Mouse (Mus musculus): Measurements from ENCODE around the gene Cd200r1. TPM values are rescaled to one million over a fixed set of nuclear protein-coding genes. Genes with fewer than 3 reads are reported as not detected.
"Not testable (repeated sequence)": the region's sequence is repeated elsewhere in the genome, so short reads cannot be mapped to it uniquely, and the experiment has no call there.

The Cd200r1 gene
- polyA plus RNA-seq, 1 experiment from 2014 or later, result 1.7 TPM

DNA sequence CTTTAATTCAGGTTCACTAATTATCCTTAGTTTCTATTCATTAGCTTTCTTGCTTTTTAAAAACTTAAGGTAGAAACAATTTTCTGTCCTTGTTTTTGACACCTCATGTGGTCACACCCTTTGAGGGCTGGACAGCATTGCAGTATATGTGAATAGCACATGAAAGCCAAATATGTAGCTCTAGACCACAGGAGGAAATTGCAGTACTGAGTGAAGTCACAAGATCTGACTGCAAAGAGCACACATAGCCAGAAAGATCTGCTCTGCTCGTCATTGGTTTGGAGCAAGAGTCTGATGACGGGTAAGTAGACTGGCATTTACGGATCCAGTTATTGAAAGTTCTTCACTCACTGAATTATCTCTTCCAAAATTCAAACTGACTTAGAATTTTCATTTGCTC is 46.0 kb downstream of the Cd200r1 start, which contains the start of gene Cd200r4:
Gene Cd200r4, plus strand, starts transcription at position 190 of the 400 bp plus-strand sequence.
- no peak for ATAC-seq (ENCODE audit: insufficient number of reproducible peaks, low FRiP score)
- no peak within 1 kb of the TSS for H3K27ac ChIP-seq (ENCODE audit: poor library complexity, severe bottlenecking)
- H3K4me3 ChIP-seq, result no peak within 1 kb of the TSS
- H3K36me3 ChIP-seq, result no peaks in the 10 kb centered on the region
- no peak within 1 kb of the TSS for H3K9ac ChIP-seq
- H3K4me2 ChIP-seq, result no peak within 1 kb of the TSS
- H3K9me3 ChIP-seq (replicated peaks), result no peaks in the 10 kb centered on the region
- H3K4me1 ChIP-seq (replicated peaks), result no peaks in the 10 kb centered on the region
- WGBS, result 73% methylated on average over 3 of the region's 3 CpGs
- no peaks in the 10 kb centered on the region for H3K27me3 ChIP-seq (replicated peaks)

DNA sequence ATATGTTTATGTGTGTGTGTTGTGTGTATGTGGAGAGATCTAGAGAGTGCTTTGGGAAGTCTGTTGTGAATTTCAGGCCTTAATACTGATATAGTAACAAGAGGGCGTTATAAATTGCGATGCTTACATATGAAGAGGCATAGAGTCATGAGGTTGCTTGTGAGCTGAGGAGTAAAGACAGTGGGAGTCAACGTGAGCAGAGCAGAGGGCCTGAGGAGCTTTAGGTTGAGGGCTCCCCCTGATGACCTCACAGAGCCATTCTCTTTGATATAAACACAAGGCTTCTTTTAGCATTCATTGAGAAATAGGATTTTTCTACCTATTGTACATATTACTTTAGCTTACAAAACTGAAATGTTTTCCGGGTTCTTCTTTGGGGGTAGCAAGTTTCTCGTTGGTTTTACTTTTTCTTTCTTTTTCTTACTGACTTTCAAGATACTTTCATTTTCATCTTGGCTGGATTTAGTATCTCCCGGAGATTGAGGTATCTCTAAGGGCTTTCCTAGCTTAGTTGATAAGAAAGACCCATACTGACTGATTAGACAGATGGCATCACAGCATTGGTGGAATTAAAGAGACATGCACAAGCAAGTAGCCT is 47.0 kb downstream of the Cd200r1 start:
- Histone ChIP-seq H3K27me3 (replicated peaks) (no peaks in the 10 kb centered on the region), H3K4me3 (no peak overlapping the region), H3K27ac (ENCODE audit: poor library complexity, severe bottlenecking) (no peak overlapping the region), H3K9me3 (replicated peaks) (no peaks in the 10 kb centered on the region), H3K4me2 (no peak overlapping the region), H3K4me1 (replicated peaks) (no peaks in the 10 kb centered on the region), H3K36me3 (no peaks in the 10 kb centered on the region), H3K9ac (no peak overlapping the region)
- no peak for ATAC-seq (ENCODE audit: insufficient number of reproducible peaks, low FRiP score)
- WGBS, result 69% methylated on average over 6 of the region's 6 CpGs

DNA sequence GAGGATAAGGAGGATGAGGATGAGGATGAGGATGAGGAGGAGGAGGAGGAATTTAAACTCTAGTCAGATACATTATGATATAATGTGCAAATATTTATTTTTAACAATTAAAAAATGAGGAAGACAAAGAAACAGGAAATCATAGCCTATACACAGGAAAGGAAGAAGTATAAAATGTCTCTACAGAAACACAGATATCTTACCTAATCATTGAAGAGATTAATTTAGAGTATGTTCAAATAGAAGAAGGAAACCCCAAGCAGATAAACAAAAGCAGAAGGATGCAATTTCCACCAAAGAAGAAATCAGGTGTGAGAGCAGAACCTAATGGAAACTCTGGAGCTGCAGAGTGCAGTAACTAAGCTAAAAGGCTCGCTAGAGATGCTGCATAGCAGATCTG is 52.5 kb downstream of the Cd200r1 start:
- Histone ChIP-seq H3K9ac (no peak overlapping the region), H3K4me3 (no peak overlapping the region), H3K27ac (ENCODE audit: poor library complexity, severe bottlenecking) (no peak overlapping the region), H3K9me3 (replicated peaks) (no peaks in the 10 kb centered on the region), H3K4me1 (replicated peaks) (no peaks in the 10 kb centered on the region), H3K4me2 (no peak overlapping the region), H3K36me3 (no peaks in the 10 kb centered on the region), H3K27me3 (replicated peaks) (no peaks in the 10 kb centered on the region)
- ATAC-seq (ENCODE audit: insufficient number of reproducible peaks, low FRiP score), result no peak
- WGBS, result 46% methylated on average over 1 of the region's 1 CpGs

DNA sequence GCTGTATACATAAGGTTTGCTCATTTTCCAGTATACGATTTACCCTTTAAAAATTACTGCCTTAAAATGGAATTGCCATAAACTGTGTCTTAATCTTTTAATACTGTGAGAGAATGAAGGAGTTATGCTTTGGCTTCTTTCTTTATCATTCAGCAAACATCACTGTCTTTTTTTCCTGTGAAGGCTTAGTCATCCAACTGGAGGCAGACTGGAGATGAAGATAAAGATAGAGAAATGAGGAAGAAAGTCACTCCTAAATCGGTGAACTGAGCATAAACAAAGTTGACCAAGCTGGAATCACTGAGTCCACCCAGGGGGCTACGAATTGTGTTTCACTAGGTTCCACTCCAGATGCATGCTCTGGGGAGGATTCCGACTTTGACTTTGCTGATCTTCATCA is 55.0 kb downstream of the Cd200r1 start:
- Histone ChIP-seq H3K4me1 (replicated peaks) (no peaks in the 10 kb centered on the region), H3K9ac (no peak overlapping the region), H3K27ac (ENCODE audit: poor library complexity, severe bottlenecking) (no peak overlapping the region), H3K9me3 (replicated peaks) (no peaks in the 10 kb centered on the region), H3K4me2 (no peak overlapping the region), H3K4me3 (no peak overlapping the region), H3K36me3 (no peaks in the 10 kb centered on the region), H3K27me3 (replicated peaks) (no peaks in the 10 kb centered on the region)
- no peak for ATAC-seq (ENCODE audit: insufficient number of reproducible peaks, low FRiP score)
- WGBS, result 73% methylated on average over 4 of the region's 4 CpGs

DNA sequence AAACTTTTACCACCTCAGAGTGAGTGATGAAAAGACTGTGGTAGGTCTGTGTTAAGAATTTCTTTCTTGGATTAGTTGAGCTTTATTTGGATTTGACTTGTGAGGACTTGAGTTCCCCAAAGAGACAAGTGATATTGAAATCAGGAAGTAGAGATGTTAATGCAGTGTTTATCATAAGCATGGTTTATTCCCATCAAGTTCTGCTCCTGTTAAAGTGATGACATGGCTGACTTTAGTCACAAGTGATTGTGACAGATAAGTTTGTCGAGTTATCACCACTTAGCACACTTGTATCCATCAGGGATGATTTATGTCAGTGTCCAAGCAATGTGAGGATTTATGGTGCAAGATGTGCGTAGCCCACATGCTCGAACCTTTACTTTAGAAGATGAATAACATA is 66.8 kb downstream of the Cd200r1 start:
- Histone ChIP-seq H3K27me3 (replicated peaks) (no peaks in the 10 kb centered on the region), H3K4me2 (no peak overlapping the region), H3K9me3 (replicated peaks) (no peaks in the 10 kb centered on the region), H3K9ac (no peak overlapping the region), H3K27ac (ENCODE audit: poor library complexity, severe bottlenecking) (no peak overlapping the region), H3K36me3 (no peaks in the 10 kb centered on the region), H3K4me3 (no peak overlapping the region), H3K4me1 (replicated peaks) (no peaks in the 10 kb centered on the region)
- WGBS, result 53% methylated on average over 3 of the region's 3 CpGs
- ATAC-seq (ENCODE audit: insufficient number of reproducible peaks, low FRiP score), result no peak

DNA sequence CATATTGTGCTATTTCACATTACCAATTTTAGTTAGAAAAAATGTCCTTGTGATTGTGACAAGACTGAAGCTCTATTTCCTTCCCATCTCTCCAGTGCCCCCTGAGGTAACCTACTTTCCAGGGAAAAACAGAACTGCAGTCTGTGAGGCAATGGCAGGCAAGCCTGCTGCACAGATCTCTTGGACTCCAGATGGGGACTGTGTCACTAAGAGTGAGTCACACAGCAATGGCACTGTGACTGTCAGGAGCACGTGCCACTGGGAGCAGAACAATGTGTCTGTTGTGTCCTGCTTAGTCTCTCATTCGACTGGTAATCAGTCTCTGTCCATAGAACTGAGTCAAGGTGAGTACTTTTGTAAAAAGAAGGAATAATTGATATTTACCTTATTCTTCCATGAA is 67.7 kb downstream of the Cd200r1 start:
- not testable (repeated sequence) for H3K27ac ChIP-seq (ENCODE audit: poor library complexity, severe bottlenecking); H3K4me3 ChIP-seq; H3K27me3 ChIP-seq (replicated peaks); H3K36me3 ChIP-seq; H3K4me2 ChIP-seq; H3K4me1 ChIP-seq (replicated peaks); ATAC-seq (ENCODE audit: insufficient number of reproducible peaks, low FRiP score); H3K9me3 ChIP-seq (replicated peaks); H3K9ac ChIP-seq
- WGBS, result 39% methylated on average over 2 of the region's 2 CpGs

Other genes starting within 250 kb of the Cd200r1 start
- 7.9 and 9.3 TPM in 2 replicates for gene Boc, start 206.8 kb upstream of the Cd200r1 start, polyA plus RNA-seq (2016; fragmentation: Nextera tagmentation; extraction: Ambion mirVana)
- 6.8 and 7.1 TPM in 2 replicates for gene Nepro, start 41.4 kb upstream of the Cd200r1 start, polyA plus RNA-seq (2016; fragmentation: Nextera tagmentation; extraction: Ambion mirVana)
- 23.2 and 27.6 TPM in 2 replicates for gene Gtpbp8, start 19.4 kb upstream of the Cd200r1 start, polyA plus RNA-seq (2016; fragmentation: Nextera tagmentation; extraction: Ambion mirVana)
- gene Cd200r4, start 46.0 kb downstream of the Cd200r1 start, polyA plus RNA-seq (2016; fragmentation: Nextera tagmentation; extraction: Ambion mirVana), result not detected in 2 replicates
- 0.37 and 0.39 TPM in 2 replicates for gene Cd200r2, start 101.4 kb downstream of the Cd200r1 start, polyA plus RNA-seq (2016; fragmentation: Nextera tagmentation; extraction: Ambion mirVana)
- gene Cd200r3, start 177.9 kb downstream of the Cd200r1 start, polyA plus RNA-seq (2016; fragmentation: Nextera tagmentation; extraction: Ambion mirVana), result 0.13 and 0.27 TPM in 2 replicates

Data from heart, embryonic 12.5 days (tissue).